Mouse (Mus musculus): ENCODE results near the gene Samhd1. TPM values are rescaled to one million over a fixed set of nuclear protein-coding genes. Genes with fewer than 3 reads are reported as not detected.

Samhd1 gene
- polyA plus RNA-seq, 1 experiment from 2014 or later, result 24.9 TPM

- H3K27me3 ChIP-seq (replicated peaks), result peaks cover 25% of the 10 kb centered on the region
- H3K4me2 ChIP-seq, result no peak overlapping the region
- H3K4me1 ChIP-seq, result peaks cover 11% of the 10 kb centered on the region; the same call in 1 of the 2 replicates
- no peaks in the 10 kb centered on the region for H3K9me3 ChIP-seq (replicated peaks)
- WGBS (ENCODE audit: insufficient replicate concordance), result 73% methylated on average over 14 of the region's 14 CpGs
- ATAC-seq, result peak; percentile 55; the same call in 1 of the 2 replicates
- no peak overlapping the region for H3K27ac ChIP-seq
- no peaks in the 10 kb centered on the region for H3K36me3 ChIP-seq
- no peak overlapping the region for H3K4me3 ChIP-seq
- no peak overlapping the region for H3K9ac ChIP-seq
These were observed 47.3 kb downstream of the Samhd1 start for GRCm38 (mm10) chr2:157087536-157088317.

GRCm38 (mm10) chr2:157086796-157087195 lies 48.3 kb downstream of the Samhd1 start, which contains the start of gene Tldc2:
Tldc2 (plus strand) TSS chr2:157087055.
- H3K36me3 ChIP-seq, result no peaks in the 10 kb centered on the region
- peaks cover 28% of the 10 kb centered on the region for H3K27me3 ChIP-seq (replicated peaks)
- no peak within 1 kb of the TSS for H3K4me3 ChIP-seq
- H3K9me3 ChIP-seq (replicated peaks), result no peaks in the 10 kb centered on the region
- ATAC-seq, result no peak
- H3K4me1 ChIP-seq, result peaks cover 12% of the 10 kb centered on the region; the same call in 1 of the 2 replicates
- H3K9ac ChIP-seq, result no peak within 1 kb of the TSS
- H3K4me2 ChIP-seq, result no peak within 1 kb of the TSS
- H3K27ac ChIP-seq, result no peak within 1 kb of the TSS
- 78% methylated on average over 8 of the region's 8 CpGs for WGBS (ENCODE audit: insufficient replicate concordance)

GRCm38 (mm10) chr2:157084831-157085585 lies 50.1 kb downstream of the Samhd1 start:
- no peak overlapping the region for H3K9ac ChIP-seq
- H3K36me3 ChIP-seq, result no peaks in the 10 kb centered on the region
- H3K27ac ChIP-seq, result no peak overlapping the region
- no peaks in the 10 kb centered on the region for H3K9me3 ChIP-seq (replicated peaks)
- 66% methylated on average over 7 of the region's 7 CpGs for WGBS (ENCODE audit: insufficient replicate concordance)
- H3K27me3 ChIP-seq (replicated peaks), result peaks cover 40% of the 10 kb centered on the region
- H3K4me2 ChIP-seq, result no peak overlapping the region
- peaks cover 12% of the 10 kb centered on the region; the same call in 1 of the 2 replicates for H3K4me1 ChIP-seq
- H3K4me3 ChIP-seq, result no peak overlapping the region
- ATAC-seq, result no peak

GRCm38 (mm10) chr2:157081960-157082359 lies 53.1 kb downstream of the Samhd1 start:
- Histone ChIP-seq H3K4me2 (no peak overlapping the region), H3K9ac (no peak overlapping the region), H3K36me3 (no peaks in the 10 kb centered on the region), H3K27me3 (replicated peaks) (peaks cover 71% of the 10 kb centered on the region), H3K4me1 (peaks cover 12% of the 10 kb centered on the region), H3K4me3 (no peak overlapping the region), H3K9me3 (replicated peaks) (no peaks in the 10 kb centered on the region), H3K27ac (no peak overlapping the region)
- WGBS (ENCODE audit: insufficient replicate concordance), result 17% methylated on average over 7 of the region's 7 CpGs
- no peak for ATAC-seq

GRCm38 (mm10) chr2:157081331-157081730 lies 53.7 kb downstream of the Samhd1 start:
- peaks cover 19% of the 10 kb centered on the region for H3K4me1 ChIP-seq
- 80% methylated on average over 8 of the region's 8 CpGs for WGBS (ENCODE audit: insufficient replicate concordance)
- H3K27me3 ChIP-seq (replicated peaks), result peaks cover 77% of the 10 kb centered on the region

GRCm38 (mm10) chr2:157079701-157080180 lies 55.3 kb downstream of the Samhd1 start:
- Histone ChIP-seq H3K27me3 (replicated peaks) (peaks cover 85% of the 10 kb centered on the region), H3K4me2 (peak overlapping the region; percentile 73), H3K36me3 (no peaks in the 10 kb centered on the region), H3K9me3 (replicated peaks) (no peaks in the 10 kb centered on the region), H3K9ac (peak overlapping the region; percentile 70; the same call in 1 of the 2 replicates), H3K27ac (no peak overlapping the region; the same call in 1 of the 2 replicates), H3K4me1 (peaks cover 33% of the 10 kb centered on the region), H3K4me3 (peak overlapping the region; percentile 61)
- peak; percentile 3; the same call in 1 of the 2 replicates for ATAC-seq
- WGBS (ENCODE audit: insufficient replicate concordance), result 12% methylated on average over 16 of the region's 16 CpGs

More at GRCm38 (mm10) chr2:157081331-157081730, 53.7 kb downstream of the Samhd1 start:
- H3K4me2 ChIP-seq, result no peak overlapping the region
- ATAC-seq, result no peak
- H3K9ac ChIP-seq, result no peak overlapping the region
- H3K4me3 ChIP-seq, result no peak overlapping the region
- H3K9me3 ChIP-seq (replicated peaks), result no peaks in the 10 kb centered on the region
- no peak overlapping the region for H3K27ac ChIP-seq
- H3K36me3 ChIP-seq, result no peaks in the 10 kb centered on the region

- peak within 1 kb of the TSS; percentile 61 for H3K4me3 ChIP-seq
- no peaks in the 10 kb centered on the region for H3K9me3 ChIP-seq (replicated peaks)
- peak within 1 kb of the TSS; percentile 73 for H3K4me2 ChIP-seq
- no peaks in the 10 kb centered on the region for H3K36me3 ChIP-seq
- peak within 1 kb of the TSS; percentile 70 for H3K27ac ChIP-seq
- H3K27me3 ChIP-seq (replicated peaks), result peaks cover 85% of the 10 kb centered on the region
- whole genome bisulfite sequencing (ENCODE audit: insufficient replicate concordance), result under 1% methylated on average over 109 of the region's 136 CpGs
- peak within 1 kb of the TSS; percentile 70 for H3K9ac ChIP-seq
- peak; percentile 66 for ATAC-seq
- H3K4me1 ChIP-seq, result peaks cover 38% of the 10 kb centered on the region
These were observed 56.0 kb downstream of the Samhd1 start, which contains the start of gene Soga1 for GRCm38 (mm10) chr2:157078793-157079700. Soga1 (minus strand) TSS chr2:157079254.

- no peak for ATAC-seq
- Histone ChIP-seq H3K4me2 (peak overlapping the region; percentile 73), H3K27ac (peak overlapping the region; percentile 70), H3K36me3 (0 out of 2 replicates have a peak, but pooled peaks cover under 1% of the 10 kb centered on the region), H3K27me3 (replicated peaks) (peaks cover 81% of the 10 kb centered on the region), H3K4me3 (peak overlapping the region; percentile 61), H3K9me3 (replicated peaks) (no peaks in the 10 kb centered on the region), H3K9ac (peak overlapping the region; percentile 70), H3K4me1 (peaks cover 46% of the 10 kb centered on the region)
- WGBS (ENCODE audit: insufficient replicate concordance), result 1% methylated on average over 78 of the region's 79 CpGs
These were observed 56.8 kb downstream of the Samhd1 start for GRCm38 (mm10) chr2:157078059-157078792.

- 0 out of 2 replicates have a peak, but pooled peaks cover 2% of the 10 kb centered on the region for H3K36me3 ChIP-seq
- peak overlapping the region; percentile 73 for H3K4me2 ChIP-seq
- H3K9ac ChIP-seq, result peak overlapping the region; percentile 70
- H3K4me3 ChIP-seq, result peak overlapping the region; percentile 61
- WGBS (ENCODE audit: insufficient replicate concordance), result 12% methylated on average over 15 of the region's 15 CpGs
- no peaks in the 10 kb centered on the region for H3K9me3 ChIP-seq (replicated peaks)
- peaks cover 75% of the 10 kb centered on the region for H3K27me3 ChIP-seq (replicated peaks)
- ATAC-seq, result peak; percentile 23; the same call in 1 of the 2 replicates
- H3K4me1 ChIP-seq, result peaks cover 52% of the 10 kb centered on the region
- H3K27ac ChIP-seq, result peak overlapping the region; percentile 70
These were observed 57.4 kb downstream of the Samhd1 start for GRCm38 (mm10) chr2:157077641-157078058.

GRCm38 (mm10) chr2:157077160-157077559 lies 57.9 kb downstream of the Samhd1 start:
- 0 out of 2 replicates have a peak overlapping the region, but pooled peaks have one; percentile 70 for H3K9ac ChIP-seq
- 0 out of 2 replicates have a peak overlapping the region, but pooled peaks have one; percentile 27 for H3K27ac ChIP-seq
- H3K4me3 ChIP-seq, result peak overlapping the region; percentile 61
- peaks cover 56% of the 10 kb centered on the region for H3K4me1 ChIP-seq
- H3K9me3 ChIP-seq (replicated peaks), result no peaks in the 10 kb centered on the region
- 0 out of 2 replicates have a peak, but pooled peaks cover 2% of the 10 kb centered on the region for H3K36me3 ChIP-seq
- no peak for ATAC-seq
- WGBS (ENCODE audit: insufficient replicate concordance), result 36% methylated on average over 5 of the region's 5 CpGs
- peak overlapping the region; percentile 73 for H3K4me2 ChIP-seq
- peaks cover 70% of the 10 kb centered on the region for H3K27me3 ChIP-seq (replicated peaks)

Data from liver, embryonic 12.5 days (tissue).